Mouse (Mus musculus) brain, embryonic 18.5 days (tissue): Measurements from ENCODE around the gene Rars2.

ENCODE experiments used
- DNase-seq: peaks from one replicate; pipeline ENCODE4 v3.0.0-alpha.2; 2012; ENCODE audit warnings: low read depth, low spot score

Rars2 gene

DNA sequence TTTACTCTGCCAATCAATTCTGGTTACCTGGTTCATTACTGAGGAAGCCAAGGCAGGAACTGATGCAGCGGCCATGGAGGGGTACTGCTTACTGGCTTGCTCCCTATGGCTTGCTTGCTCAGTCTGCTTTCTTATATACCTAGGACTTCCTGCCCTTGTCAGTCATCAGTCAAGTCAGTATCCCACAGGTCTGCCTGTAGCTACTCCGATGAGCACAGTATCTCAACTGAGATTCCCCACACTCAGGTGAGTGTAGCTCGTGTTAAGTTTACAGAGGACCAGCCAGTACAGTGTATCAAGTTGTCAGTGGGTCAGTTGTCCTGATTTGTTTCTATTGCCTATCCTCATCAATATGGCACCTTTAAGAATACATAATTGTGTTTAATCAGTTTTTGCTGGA, 26.0 kb downstream of the Rars2 start:
- DNase-seq = no peak

DNA sequence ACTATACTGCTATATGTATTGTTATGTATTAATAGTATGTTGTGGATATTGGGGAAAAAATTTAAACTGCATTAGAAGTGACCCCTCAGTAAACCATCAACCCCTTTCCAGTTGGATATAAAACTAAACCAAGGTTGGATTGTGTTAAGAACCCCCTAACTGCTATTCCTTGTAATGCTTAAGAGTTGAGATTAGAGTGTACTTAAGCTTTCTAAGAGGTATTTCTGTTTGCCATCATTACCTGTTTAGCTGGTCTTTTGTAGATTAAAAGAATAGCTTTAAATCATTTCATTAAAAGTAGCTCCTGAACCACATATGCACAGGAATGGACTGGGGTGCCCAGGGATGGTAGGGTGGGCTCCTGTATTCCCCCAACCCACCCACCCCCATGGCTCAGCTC, 30.0 kb downstream of the Rars2 start:
- DNase-seq = no peak

DNA sequence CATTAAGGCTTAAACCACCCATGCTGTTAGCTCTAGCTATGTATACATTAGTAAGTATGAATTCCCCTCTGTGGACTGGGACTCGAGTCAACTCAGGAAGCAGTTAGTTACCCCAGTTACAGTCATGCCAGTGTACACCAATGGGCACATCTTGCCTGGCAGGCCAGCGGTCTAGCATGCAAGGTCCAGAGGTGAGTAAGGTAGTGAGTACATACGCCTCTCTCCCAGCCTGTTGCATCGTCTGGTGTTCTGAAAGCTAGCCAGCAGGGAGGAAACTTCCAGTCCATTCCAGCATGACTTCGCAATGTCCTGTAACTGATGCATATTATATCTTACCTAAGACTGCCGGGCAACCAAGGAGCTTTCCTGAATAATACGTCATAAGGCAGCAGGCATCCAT, 38.4 kb downstream of the Rars2 start:
- DNase-seq = no peak

DNA sequence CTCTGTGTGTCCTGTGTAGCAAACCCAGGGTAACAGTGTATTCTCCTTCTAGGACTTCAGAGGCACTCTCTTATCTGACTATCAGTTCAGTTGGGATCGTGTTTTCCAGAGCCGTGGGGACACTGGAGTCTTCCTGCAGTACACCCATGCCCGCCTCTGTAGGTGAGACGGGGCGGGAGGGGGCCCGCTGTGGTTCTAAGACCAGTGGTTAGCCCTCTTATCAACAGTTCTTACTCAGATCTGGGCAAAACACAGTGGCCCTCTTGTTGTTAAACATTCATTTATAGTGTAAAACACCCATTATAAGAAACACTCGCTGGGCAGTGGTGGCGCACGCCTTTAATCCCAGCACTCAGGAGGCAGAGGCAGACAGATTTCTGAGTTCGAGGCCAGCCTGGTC, 41.3 kb downstream of the Rars2 start:
- DNase-seq = no peak

DNA sequence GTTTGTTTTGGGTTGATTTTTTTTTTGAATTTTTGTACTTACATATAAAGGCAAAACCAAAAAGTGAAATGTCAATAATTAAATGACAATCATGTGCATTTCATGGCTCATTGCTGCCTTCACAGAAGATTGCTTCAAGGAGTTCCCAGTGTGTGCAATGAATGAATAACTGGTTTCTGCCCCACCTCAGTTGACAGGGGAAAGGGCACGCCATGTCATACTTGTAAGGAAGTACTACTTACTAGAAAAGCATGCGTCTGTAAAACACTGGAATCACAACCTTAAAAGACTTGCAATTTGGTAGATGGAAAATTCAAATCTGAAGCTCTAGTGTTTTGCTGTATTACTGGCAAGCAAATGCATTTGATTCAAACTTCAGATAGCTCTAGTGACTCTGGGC, 44.3 kb downstream of the Rars2 start:
- DNase-seq = no peak

DNA sequence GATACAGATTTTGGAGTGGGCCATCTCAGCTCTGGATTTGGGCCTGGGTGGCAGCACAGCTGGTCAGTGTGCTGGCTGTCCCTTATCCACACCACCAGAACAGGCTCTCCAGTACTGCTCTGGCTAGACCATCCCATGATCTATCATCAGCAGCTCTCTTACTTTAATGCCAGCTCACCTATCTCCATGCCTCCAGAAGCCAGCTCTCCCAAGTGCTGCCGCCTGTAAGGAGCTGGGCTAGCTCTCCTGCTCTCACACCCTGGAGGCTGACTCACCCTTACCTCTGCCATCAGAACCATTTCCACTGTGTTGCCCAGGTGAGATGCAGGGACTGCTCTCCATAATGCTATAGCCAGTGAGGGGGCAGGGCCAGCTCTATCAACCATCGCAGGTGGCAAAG, 46.8 kb downstream of the Rars2 start:
- no peak for DNase-seq

DNA sequence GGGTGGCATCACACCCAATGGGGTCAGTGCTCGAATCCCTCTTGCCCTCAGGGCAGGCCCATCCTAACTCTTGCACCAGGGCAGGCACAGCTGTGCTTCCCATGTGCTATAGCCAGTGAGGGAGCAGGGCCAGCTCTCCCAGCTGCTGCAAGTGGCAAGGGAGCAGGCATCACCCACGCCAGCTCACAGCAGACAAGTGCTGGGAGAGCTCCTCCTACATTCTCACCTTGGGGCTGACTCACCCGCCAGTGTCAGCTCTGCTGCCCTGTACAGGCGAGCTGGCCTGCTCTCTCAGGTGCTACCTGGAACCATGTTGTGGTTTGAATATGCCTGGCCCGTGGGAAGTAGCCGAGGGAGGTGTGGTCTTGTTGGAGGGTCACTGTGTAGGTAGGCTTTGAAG, 47.2 kb downstream of the Rars2 start:
- DNase-seq = no peak

DNA sequence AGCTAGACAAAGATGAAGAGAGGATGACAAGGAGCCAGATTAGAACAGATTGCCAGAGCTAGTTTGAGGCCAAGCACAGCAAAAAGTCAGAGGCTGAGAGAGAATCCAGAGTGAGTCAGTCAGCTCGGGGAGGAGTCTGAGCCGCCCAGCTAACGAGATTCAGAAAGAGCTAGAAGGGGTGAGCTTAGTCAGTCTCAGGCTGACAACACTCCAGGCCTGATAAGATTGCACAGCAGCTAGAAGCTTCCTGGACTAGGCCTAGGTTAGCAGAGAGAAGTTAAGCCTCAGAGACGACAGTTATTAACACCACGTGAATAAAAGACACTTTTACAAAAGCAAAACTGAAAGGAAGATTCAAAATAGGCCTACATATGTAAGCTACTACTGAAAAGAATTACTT, 53.2 kb downstream of the Rars2 start:
- DNase-seq = no peak

DNA sequence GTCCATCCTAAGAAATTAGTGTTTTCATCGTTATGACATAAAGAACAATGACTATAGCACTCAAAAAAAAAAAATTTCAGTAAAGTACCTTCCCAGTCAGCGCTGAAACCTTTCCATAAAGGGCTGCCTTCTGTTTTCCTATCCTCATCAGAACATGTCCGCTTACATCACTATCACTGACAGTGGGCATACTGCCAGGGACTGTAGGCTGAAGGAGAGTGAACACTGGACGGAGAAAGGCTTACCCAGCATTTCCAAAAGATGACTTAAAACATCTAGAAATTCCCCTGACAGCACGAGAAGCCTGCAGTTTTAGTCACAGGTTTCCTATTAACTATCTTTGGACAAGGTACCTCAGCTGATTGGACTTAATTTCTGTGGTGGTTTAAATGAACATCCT, 59.0 kb downstream of the Rars2 start:
- no peak for DNase-seq

DNA sequence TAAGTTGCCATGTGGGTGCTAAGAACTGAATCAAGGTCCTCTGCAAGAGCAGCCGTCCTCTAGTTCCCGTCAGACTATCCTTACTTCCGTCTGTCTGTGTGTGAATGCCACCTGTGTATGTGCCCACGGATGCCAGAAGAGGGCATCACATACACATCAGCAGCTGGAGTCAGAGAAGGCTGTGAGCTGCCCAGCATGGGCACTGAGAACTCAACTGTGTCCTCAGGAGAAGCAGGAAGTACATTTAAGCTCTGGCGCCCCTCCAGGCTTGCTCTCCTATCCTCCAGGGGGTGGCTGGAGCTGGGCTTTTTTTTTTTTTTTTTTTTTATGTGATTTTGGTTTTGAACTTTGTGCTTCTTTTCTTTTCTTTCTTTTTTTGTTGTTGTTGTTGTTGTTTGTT, 65.8 kb downstream of the Rars2 start:
- no peak for DNase-seq

DNA sequence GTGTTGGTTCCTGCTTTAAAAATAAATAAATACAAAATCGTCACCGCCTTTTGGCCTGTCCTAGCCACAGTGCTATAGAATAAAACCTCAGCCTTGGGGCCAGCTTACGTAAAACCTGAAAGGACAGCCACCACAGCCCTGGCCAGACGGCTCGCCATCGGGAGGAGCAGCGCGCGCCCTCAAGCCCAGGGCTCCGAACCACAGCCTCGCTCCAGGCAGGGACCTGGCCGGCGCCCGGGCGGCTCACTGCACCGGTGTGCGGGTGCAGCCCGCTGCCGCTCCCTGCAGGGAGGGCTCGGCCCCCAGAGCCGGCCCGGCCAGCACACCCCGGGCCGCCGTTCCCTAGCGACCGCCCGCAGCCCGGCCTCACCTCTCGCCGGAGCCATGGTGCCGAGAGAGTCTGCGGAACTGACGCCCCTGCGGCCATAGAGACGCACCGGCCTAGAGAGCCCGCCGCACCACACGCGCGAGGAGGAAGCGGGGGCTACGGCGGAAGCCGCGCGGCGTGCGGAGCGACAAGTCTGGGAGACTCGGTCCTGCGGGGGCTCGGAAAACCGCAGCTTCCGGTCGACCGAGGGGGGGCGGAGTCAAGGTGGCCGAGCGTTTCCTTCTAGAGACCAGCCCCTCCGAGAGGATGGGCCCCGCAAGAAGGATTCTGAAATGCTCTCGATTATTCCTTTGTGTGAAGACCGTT, 72.3 kb downstream of the Rars2 start, which contains the start of gene Slc35a1:
TSS of gene Slc35a1 (minus strand) at position 565 of the 694 bp plus-strand sequence.
- DNase-seq = peak; percentile 80

DNA sequence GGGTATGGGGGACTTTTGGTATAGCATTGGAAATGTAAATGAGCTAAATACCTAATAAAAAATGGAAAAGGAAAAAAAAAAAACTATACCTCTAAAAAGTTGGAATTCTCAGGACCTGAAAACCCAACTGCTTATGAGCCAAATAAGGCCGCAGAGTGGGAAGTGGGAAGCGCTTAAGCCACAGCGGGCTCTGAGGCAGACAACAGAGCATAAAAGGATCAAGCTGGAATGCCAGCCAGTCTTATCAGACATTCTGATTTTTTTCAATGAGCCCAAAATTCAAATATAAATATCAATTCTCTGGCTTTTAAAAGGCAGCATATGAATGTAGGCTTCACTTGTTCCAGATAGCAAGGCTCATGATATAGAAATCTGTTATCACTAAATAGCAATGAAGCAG, 73.3 kb downstream of the Rars2 start:
- no peak for DNase-seq

DNA sequence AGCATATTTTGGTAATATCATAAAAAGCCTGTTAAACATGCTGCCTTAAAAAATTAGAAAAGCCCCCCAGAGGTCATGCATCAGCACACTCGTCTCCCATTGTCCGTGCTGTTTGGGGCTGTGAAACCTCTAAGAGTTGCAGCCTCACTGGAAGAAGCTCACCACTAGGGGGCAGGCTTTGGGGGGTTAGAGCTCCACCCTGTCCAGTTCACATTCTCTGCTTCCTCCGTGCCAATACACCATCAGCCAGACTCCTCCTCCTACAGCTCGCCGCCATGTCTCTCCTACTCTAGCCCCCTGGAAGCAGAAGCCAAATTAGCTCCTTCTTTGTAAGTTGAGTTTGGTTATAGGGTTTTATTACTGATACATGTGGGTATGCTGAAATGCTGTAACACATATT, 86.8 kb downstream of the Rars2 start:
- no peak for DNase-seq

DNA sequence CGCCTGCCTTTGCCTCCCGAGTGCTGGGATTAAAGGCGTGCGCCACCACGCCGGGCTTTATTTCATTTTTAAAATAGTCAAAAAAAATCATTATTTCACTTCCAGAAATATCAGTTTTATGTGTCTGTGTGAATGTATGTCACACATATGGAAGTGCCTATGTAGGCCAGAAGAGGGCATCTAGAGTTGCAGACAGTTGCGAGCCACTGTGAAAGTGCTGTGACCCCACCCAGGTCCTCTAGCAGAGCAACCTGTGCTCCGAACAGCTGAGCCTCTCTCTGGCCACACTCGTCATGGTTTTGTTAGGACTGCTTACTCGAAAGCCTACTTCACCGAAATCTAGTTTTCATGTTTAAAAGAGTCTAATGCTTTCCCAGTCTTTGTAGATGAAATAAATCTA, 87.5 kb downstream of the Rars2 start:
- DNase-seq = no peak

DNA sequence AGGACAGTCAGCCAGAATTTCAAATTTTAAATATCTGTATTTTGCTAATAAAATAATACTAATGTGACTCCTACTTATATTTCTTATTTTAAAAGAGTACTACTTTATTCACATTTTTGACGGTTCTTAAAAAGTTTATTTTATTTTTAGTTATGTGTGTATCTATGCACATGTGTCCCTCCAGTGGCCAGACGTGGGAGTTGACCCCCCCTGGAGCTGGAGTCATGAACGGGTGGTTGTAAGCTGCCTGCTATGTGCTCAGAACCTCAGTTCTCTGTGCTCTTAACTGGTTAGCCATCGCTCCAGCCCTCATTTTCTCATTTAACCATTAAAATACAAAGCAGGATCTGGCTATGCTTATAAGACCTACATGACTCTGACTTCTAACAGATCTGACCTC, 88.3 kb downstream of the Rars2 start:
- no peak for DNase-seq

DNA sequence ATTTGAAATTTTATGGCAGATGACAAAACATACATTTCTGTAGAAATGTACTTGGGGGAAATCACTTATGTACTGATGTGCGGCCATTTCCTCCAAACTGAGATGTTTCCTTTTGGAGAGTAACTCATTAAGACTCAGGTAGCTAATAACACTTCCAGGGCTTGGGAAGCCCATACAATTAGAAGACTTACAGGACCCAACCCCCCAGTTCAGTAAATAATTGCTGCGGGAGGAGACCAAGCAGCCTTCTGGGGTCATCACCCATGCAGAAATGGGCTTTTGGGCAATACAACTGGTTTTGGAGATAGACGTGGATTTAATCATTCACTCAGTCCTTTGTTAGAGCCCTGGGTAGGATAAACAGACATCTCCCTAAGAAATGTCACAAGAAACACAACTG, 92.5 kb downstream of the Rars2 start:
- DNase-seq = no peak

DNA sequence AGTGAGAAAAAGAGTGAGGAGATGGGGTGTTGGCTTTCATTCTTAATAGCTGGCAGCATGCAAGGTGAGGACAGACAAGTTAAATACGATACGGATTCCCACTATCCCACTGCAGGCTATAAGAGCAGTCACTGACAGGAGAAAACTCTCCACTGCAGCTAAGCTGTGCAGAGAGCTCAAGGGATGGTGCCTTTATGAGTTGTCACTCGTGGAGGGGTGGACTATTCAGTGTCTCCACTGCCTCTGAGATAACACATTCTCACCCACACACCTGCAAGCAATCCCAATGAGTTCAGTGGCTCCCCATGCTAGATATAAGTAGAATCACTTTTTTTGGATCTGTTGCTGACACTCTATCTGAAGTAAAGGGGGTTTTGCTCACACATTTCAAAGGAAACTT, 93.4 kb downstream of the Rars2 start:
- DNase-seq = no peak
